Mouse (Mus musculus) MEL (cell line): Measurements from ENCODE around the gene Bckdhb. TPM values are rescaled to one million over a fixed set of nuclear protein-coding genes. Genes with fewer than 3 reads are reported as not detected.

ENCODE experiments used
- DNase-seq: peaks from one replicate; pipeline ENCODE4 v3.0.0; 2011; ENCODE audit warnings: low read depth, low spot score
- H3K27ac ChIP-seq: 2 replicates; pipeline ENCODE4 v1.5.1; 2012; ENCODE audit warnings: low read depth, mild to moderate bottlenecking, control low read depth, low read length, moderate library complexity; ENCODE audit not compliant: control insufficient read depth
- H3K27me3 ChIP-seq, 2 experiments: fragments of 150-350 bp in 1 of 2; sonication (generic) in 1 of 2; 2 replicates each; pipeline ENCODE4 v1.6.1; 2012; ENCODE audit warnings: low read length in 2 of 2, mild to moderate bottlenecking in 2 of 2, improper control_type of control experiment in 1 of 2, moderate library complexity in 1 of 2; ENCODE audit not compliant: insufficient read depth in 2 of 2, control insufficient read depth in 1 of 2
- H3K36me3 ChIP-seq, 2 experiments: 2 replicates each; pipeline ENCODE4 v1.6.1; 2012 to 2014; ENCODE audit warnings: low read length in 2 of 2, improper control_type of control experiment in 1 of 2, inconsistent platforms in 1 of 2, mild to moderate bottlenecking in 1 of 2; ENCODE audit not compliant: insufficient read depth in 2 of 2, control insufficient read depth in 1 of 2
- H3K4me1 ChIP-seq, 2 experiments: fragments of 150-350 bp in 1 of 2; sonication (generic) in 1 of 2; 2 replicates each; pipeline ENCODE4 v1.6.1; 2012; ENCODE audit warnings: low read length in 2 of 2, improper control_type of control experiment in 1 of 2, mild to moderate bottlenecking in 1 of 2; ENCODE audit not compliant: insufficient read depth in 2 of 2, control insufficient read depth in 1 of 2
- H3K4me3 ChIP-seq, 2 experiments: fragments of 150-350 bp in 1 of 2; sonication (generic) in 1 of 2; 2 replicates each; pipeline ENCODE4 v1.5.1; 2012; ENCODE audit warnings: low read depth in 2 of 2, low read length in 2 of 2, mild to moderate bottlenecking in 2 of 2, moderate library complexity in 2 of 2, control low read depth in 1 of 2, improper control_type of control experiment in 1 of 2; ENCODE audit not compliant: control insufficient read depth in 1 of 2, insufficient read depth in 1 of 2
- H3K79me2 ChIP-seq: 2 replicates; pipeline ENCODE4 v1.6.1; 2012; ENCODE audit warnings: mild to moderate bottlenecking, low read length, moderate library complexity; ENCODE audit not compliant: control insufficient read depth, poor library complexity, insufficient read depth
- H3K9ac ChIP-seq: 2 replicates; pipeline ENCODE4 v1.6.1; 2012; ENCODE audit warnings: low read depth, mild to moderate bottlenecking, control low read depth, low read length, moderate library complexity; ENCODE audit not compliant: control insufficient read depth, poor library complexity, severe bottlenecking
- H3K9me3 ChIP-seq: fragments of 150-350 bp; sonication (generic); replicated peaks from 2 replicates; pipeline ENCODE4 v1.6.1; 2012; ENCODE audit warnings: mild to moderate bottlenecking, low read length, improper control_type of control experiment, moderate library complexity; ENCODE audit not compliant: insufficient read depth
- BHLHE40 ChIP-seq: IDR thresholded peaks from 2 replicates; pipeline ENCODE4 v1.6.1; 2012; ENCODE audit warnings: low read depth, mild to moderate bottlenecking, inconsistent platforms, low read length, improper control_type of control experiment, borderline replicate concordance
- CHD1 ChIP-seq: IDR thresholded peaks from 2 replicates; pipeline ENCODE4 v1.6.1; 2012; ENCODE audit warnings: low read depth, mild to moderate bottlenecking, inconsistent platforms, low read length, improper control_type of control experiment
- CHD2 ChIP-seq: IDR thresholded peaks from 2 replicates; pipeline ENCODE4 v1.6.1; 2011; ENCODE audit warnings: low read length, improper control_type of control experiment
- CTCF ChIP-seq, 3 experiments: IDR thresholded peaks in 2 of 3; conservative IDR thresholded peaks in 1 of 3; 2 replicates each; pipeline ENCODE4 v1.5.1; 2011 to 2012; ENCODE audit warnings: low read length in 3 of 3, low read depth in 2 of 3, mild to moderate bottlenecking in 2 of 3, improper control_type of control experiment in 1 of 3, inconsistent platforms in 1 of 3, mixed read lengths in 1 of 3, moderate library complexity in 1 of 3; ENCODE audit not compliant: control insufficient read depth in 1 of 3, insufficient read depth in 1 of 3, poor library complexity in 1 of 3, severe bottlenecking in 1 of 3
- EP300 ChIP-seq, 2 experiments: IDR thresholded peaks; 2 replicates each; pipeline ENCODE4 v1.6.1; 2011; ENCODE audit warnings: improper control_type of control experiment in 2 of 2, low read length in 2 of 2, low read depth in 1 of 2, mild to moderate bottlenecking in 1 of 2
- ETS1 ChIP-seq: IDR thresholded peaks from 2 replicates; pipeline ENCODE4 v1.6.1; 2012; ENCODE audit warnings: low read depth, mild to moderate bottlenecking, inconsistent platforms, low read length, improper control_type of control experiment, moderate library complexity
- GATA1 ChIP-seq: IDR thresholded peaks from 2 replicates; pipeline ENCODE4 v1.6.1; 2011; ENCODE audit warnings: low read depth, low read length, improper control_type of control experiment
- HCFC1 ChIP-seq: IDR thresholded peaks from 2 replicates; pipeline ENCODE4 v1.6.1; 2012; ENCODE audit warnings: low read depth, mild to moderate bottlenecking, inconsistent platforms, low read length, improper control_type of control experiment, moderate library complexity
- JUND ChIP-seq: IDR thresholded peaks from 2 replicates; pipeline ENCODE4 v1.6.1; 2011; ENCODE audit warnings: low read depth, mild to moderate bottlenecking, improper control_type of control experiment, low read length
- KAT2A ChIP-seq: conservative IDR thresholded peaks from 2 replicates; pipeline ENCODE4 v1.6.1; 2012; ENCODE audit warnings: low read depth, low read length, improper control_type of control experiment, inconsistent platforms
- MAFK ChIP-seq: IDR thresholded peaks from 2 replicates; pipeline ENCODE4 v1.6.1; 2011; ENCODE audit warnings: low read depth, mild to moderate bottlenecking, low read length, improper control_type of control experiment, borderline replicate concordance
- MAX ChIP-seq: IDR thresholded peaks from 2 replicates; pipeline ENCODE4 v1.6.1; 2011; ENCODE audit warnings: low read length, improper control_type of control experiment
- MAZ ChIP-seq: IDR thresholded peaks from 2 replicates; pipeline ENCODE4 v1.6.1; 2012; ENCODE audit warnings: low read depth, mild to moderate bottlenecking, inconsistent platforms, low read length, improper control_type of control experiment
- MEF2A ChIP-seq: IDR thresholded peaks from 2 replicates; pipeline ENCODE4 v1.6.1; 2014; ENCODE audit warnings: low read depth, mild to moderate bottlenecking, inconsistent platforms, low read length, improper control_type of control experiment; ENCODE audit not compliant: poor library complexity, insufficient replicate concordance, severe bottlenecking; ENCODE audit errors: extremely low read depth
- MYC ChIP-seq: IDR thresholded peaks from 2 replicates; pipeline ENCODE4 v1.6.1; 2011; ENCODE audit warnings: low read depth, mild to moderate bottlenecking, low read length, improper control_type of control experiment, moderate library complexity
- NELFE ChIP-seq: IDR thresholded peaks from 2 replicates; pipeline ENCODE4 v1.6.1; 2011; ENCODE audit warnings: low read depth, low read length, improper control_type of control experiment
- NRF1 ChIP-seq: IDR thresholded peaks from 2 replicates; pipeline ENCODE4 v1.6.1; 2014; ENCODE audit warnings: low read depth, mild to moderate bottlenecking, inconsistent platforms, low read length, improper control_type of control experiment, moderate library complexity; ENCODE audit not compliant: poor library complexity, insufficient read depth, severe bottlenecking
- POLR2A ChIP-seq, 2 experiments: IDR thresholded peaks; 2 replicates each; pipeline ENCODE4 v1.6.1; 2011 to 2012; ENCODE audit warnings: low read length in 2 of 2, mild to moderate bottlenecking in 2 of 2, control low read depth in 1 of 2, improper control_type of control experiment in 1 of 2, low read depth in 1 of 2, moderate library complexity in 1 of 2; ENCODE audit not compliant: control insufficient read depth in 1 of 2, insufficient read depth in 1 of 2, poor library complexity in 1 of 2
- POLR2AphosphoS2 ChIP-seq: IDR thresholded peaks from 2 replicates; pipeline ENCODE4 v1.6.1; 2011; ENCODE audit warnings: low read length, improper control_type of control experiment
- POLR2AphosphoS5 ChIP-seq: IDR thresholded peaks from 2 replicates; pipeline ENCODE4 v1.6.1; 2012; ENCODE audit warnings: low read depth, borderline replicate concordance, mild to moderate bottlenecking, inconsistent platforms, low read length, moderate library complexity, mixed read lengths
- RAD21 ChIP-seq: IDR thresholded peaks from 2 replicates; pipeline ENCODE4 v1.6.1; 2011; ENCODE audit warnings: mild to moderate bottlenecking, low read depth, low read length, improper control_type of control experiment
- RCOR1 ChIP-seq: IDR thresholded peaks from 2 replicates; pipeline ENCODE4 v1.6.1; 2012; ENCODE audit warnings: low read depth, mild to moderate bottlenecking, inconsistent platforms, low read length, improper control_type of control experiment
- SMC3 ChIP-seq: IDR thresholded peaks from 2 replicates; pipeline ENCODE4 v1.6.1; 2011; ENCODE audit warnings: low read depth, low read length, improper control_type of control experiment
- TBP ChIP-seq: IDR thresholded peaks from 2 replicates; pipeline ENCODE4 v1.8.0; 2011; ENCODE audit warnings: low read depth, low read length, improper control_type of control experiment
- TCF12 ChIP-seq: IDR thresholded peaks from 2 replicates; pipeline ENCODE4 v1.6.1; 2014; ENCODE audit warnings: low read depth, mild to moderate bottlenecking, inconsistent platforms, low read length, improper control_type of control experiment, moderate library complexity
- USF1 ChIP-seq: IDR thresholded peaks from 2 replicates; pipeline ENCODE4 v1.6.1; 2014; ENCODE audit warnings: low read depth, mild to moderate bottlenecking, inconsistent platforms, low read length, improper control_type of control experiment, moderate library complexity
- ZC3H11A ChIP-seq: IDR thresholded peaks from 2 replicates; pipeline ENCODE4 v1.6.1; 2012; ENCODE audit warnings: low read depth, mild to moderate bottlenecking, inconsistent platforms, low read length, improper control_type of control experiment
- ZKSCAN1 ChIP-seq: IDR thresholded peaks from 2 replicates; pipeline ENCODE4 v1.6.1; 2012; ENCODE audit warnings: low read depth, mild to moderate bottlenecking, inconsistent platforms, low read length, improper control_type of control experiment, moderate library complexity
- polyA plus RNA-seq, 2 experiments: library from polyadenylated mRNA; stranded (reverse) in 1 of 2; unstranded in 1 of 2; fragments of >175 nt in 1 of 2; fragments of >200 nt in 1 of 2; gene quantifications; 2 replicates each; pipeline versions ENCODE4 v1.2.1 to v1.2.4; 2012; ENCODE audit warnings: low replicate concordance in 2 of 2, low read depth in 1 of 2; ENCODE audit not compliant: insufficient read length in 2 of 2, insufficient read depth in 1 of 2, missing spikeins in 1 of 2
- total RNA-seq: library from RNA; depleted of rRNA; stranded (reverse); fragments of 300-350 nt; gene quantifications from 2 replicates; pipeline ENCODE4 v1.2.3, GENCODE M21; 2012

The Bckdhb gene
- total and polyA plus RNA-seq, 3 experiments, result 15.9 to 26.6 TPM; not detected in 1

GRCm38 (mm10) chr9:84112319-84112718, 187.4 kb downstream of the Bckdhb start:
- no peak overlapping the region for H3K27ac ChIP-seq
- no peak overlapping the region for H3K9ac ChIP-seq
- TF ChIP-seq POLR2A (IDR thresholded peaks at IDR 0.05; ENCODE audit: control insufficient read depth in 1 of 2, insufficient read depth in 1 of 2, low read depth in 1 of 2, low read length in 2 of 2, poor library complexity in 1 of 2) (no peak), NRF1 (no peak), CHD2 (no peak), KAT2A (no peak), MAFK (no peak), POLR2AphosphoS5 (no peak), RCOR1 (no peak), CTCF (IDR thresholded peaks at IDR 0.05 in 2 of 3, conservative IDR thresholded peaks at IDR 0.05 in 1 of 3; ENCODE audit: control insufficient read depth in 1 of 3, insufficient read depth in 1 of 3, low read depth in 2 of 3, low read length in 3 of 3, poor library complexity in 1 of 3, severe bottlenecking in 1 of 3) (no peak), NELFE (no peak), RAD21 (no peak), ZC3H11A (no peak), MAX (no peak), GATA1 (no peak), HCFC1 (no peak), POLR2AphosphoS2 (no peak), TCF12 (no peak), CHD1 (no peak), ZKSCAN1 (no peak), EP300 (IDR thresholded peaks at IDR 0.05; ENCODE audit: low read depth in 1 of 2, low read length in 2 of 2) (no peak), ETS1 (no peak)
- TF ChIP-seq, all 39 proteins: peak for 0
- no peak overlapping the region for H3K4me3 ChIP-seq
- no peaks in the 10 kb centered on the region for H3K79me2 ChIP-seq
- H3K4me1 ChIP-seq, result peaks cover 6 to 25% of the 10 kb centered on the region in 2 experiments
- no peaks in the 10 kb centered on the region for H3K27me3 ChIP-seq
- H3K36me3 ChIP-seq, result peaks cover 0 to 25% of the 10 kb centered on the region in 2 experiments; a peak in 2 of 4 replicates
- DNase-seq, result no peak
- no peaks in the 10 kb centered on the region for H3K9me3 ChIP-seq

DNA sequence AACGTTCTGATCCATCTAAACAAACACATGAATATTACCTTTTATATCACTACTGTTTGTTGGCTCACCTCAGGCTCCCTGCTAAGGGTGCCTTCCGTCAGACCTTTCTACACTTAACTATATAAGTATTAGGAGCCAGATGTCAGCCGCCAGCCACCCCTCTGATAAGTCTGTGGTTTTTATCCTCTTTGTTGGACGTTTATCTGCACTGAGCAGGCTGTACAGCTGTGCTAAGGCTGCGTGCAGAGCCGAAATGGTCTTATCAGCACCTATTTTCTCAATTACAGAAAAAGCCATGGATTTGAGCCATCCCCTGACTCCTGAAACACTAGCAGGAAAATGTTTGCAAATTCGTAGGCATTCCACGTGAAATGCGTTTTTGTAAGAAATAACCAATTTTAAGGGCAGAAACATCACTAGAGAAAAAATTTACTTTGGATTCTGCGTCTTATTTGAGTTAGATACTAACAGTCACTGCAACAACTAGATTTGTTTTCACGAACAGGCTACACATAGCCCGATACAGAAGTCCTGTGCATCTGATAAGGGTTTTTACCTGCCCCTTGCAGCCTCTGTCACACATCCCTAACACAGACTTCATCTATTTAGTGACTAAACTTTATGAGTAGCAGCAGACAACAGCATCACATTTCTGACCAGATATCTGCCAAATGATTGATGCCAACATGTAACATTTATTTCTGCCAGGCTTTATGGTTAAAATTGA, 188.1 kb downstream of the Bckdhb start:
- Histone ChIP-seq H3K27ac (peak overlapping the region; percentile 39), H3K4me3 (peak overlapping the region; percentile 3 to 23; a peak in 1 of 4 replicates), H3K79me2 (no peaks in the 10 kb centered on the region), H3K9ac (no peak overlapping the region), H3K9me3 (no peaks in the 10 kb centered on the region), H3K36me3 (peaks cover 0 to 21% of the 10 kb centered on the region in 2 experiments; a peak in 2 of 4 replicates), H3K4me1 (peaks cover 6 to 20% of the 10 kb centered on the region in 2 experiments), H3K27me3 (no peaks in the 10 kb centered on the region)
- DNase-seq, result peak; percentile 90
- TF ChIP-seq MAX, result no peak
- TF ChIP-seq KAT2A, result no peak
- no peak for TF ChIP-seq ZKSCAN1
- TF ChIP-seq RCOR1, result peak; percentile 93
- 0 out of 2 replicates have a peak, but pooled peaks have one; percentile 38 for TF ChIP-seq MYC
- TF ChIP-seq EP300 (IDR thresholded peaks at IDR 0.05; ENCODE audit: low read depth in 1 of 2, low read length in 2 of 2), result peak; percentile 97 to 98
- TF ChIP-seq USF1, result no peak
- TF ChIP-seq CHD1, result no peak
- TF ChIP-seq MAZ, result 0 out of 2 replicates have a peak, but pooled peaks have one; percentile 27
- no peak for TF ChIP-seq ZC3H11A
- TF ChIP-seq NRF1, result no peak
- TF ChIP-seq POLR2AphosphoS2, result no peak
- no peak for TF ChIP-seq JUND
- no peak for TF ChIP-seq SMC3
- TF ChIP-seq GATA1, result peak; percentile 97
- peak; percentile 20; the same call in 1 of the 2 replicates for TF ChIP-seq MEF2A
- TF ChIP-seq NELFE, result no peak
- no peak for TF ChIP-seq RAD21
- TF ChIP-seq TBP, result no peak
- TF ChIP-seq POLR2AphosphoS5, result no peak
- peak; percentile 88 for TF ChIP-seq BHLHE40
